Mouse (Mus musculus) lung, embryonic 16.5 days (tissue): ENCODE results near the gene Anks6. TPM values are rescaled to one million over a fixed set of nuclear protein-coding genes. Genes with fewer than 3 reads are reported as not detected.

ENCODE experiments used
- ATAC-seq: fragments of 200-750 bp; cut with Nextera tagmentation; 2 replicates; pipeline ENCODE4 v1.8.0; 2017; ENCODE audit warnings: low read depth, mild to moderate bottlenecking, moderate library complexity
- H3K27ac ChIP-seq: fragments of 300-500 bp; sonication (generic); 2 replicates; pipeline ENCODE4 v1.5.1; 2014; ENCODE audit warnings: mild to moderate bottlenecking, control low read depth, low read length
- H3K27me3 ChIP-seq: fragments of 300-500 bp; sonication (generic); 2 replicates; pipeline ENCODE4 v1.6.1; 2014; ENCODE audit warnings: low read depth, low read length, mixed read lengths; ENCODE audit not compliant: control insufficient read depth, insufficient read depth
- H3K36me3 ChIP-seq: fragments of 300-500 bp; sonication (generic); 2 replicates; pipeline ENCODE4 v1.6.1; 2014; ENCODE audit warnings: low read length; ENCODE audit not compliant: control insufficient read depth, insufficient read depth
- H3K4me1 ChIP-seq: fragments of 300-500 bp; sonication (generic); replicated peaks from 2 replicates; pipeline ENCODE4 v1.6.1; 2014; ENCODE audit warnings: low read length, mixed read lengths; ENCODE audit not compliant: control insufficient read depth, insufficient read depth
- H3K4me2 ChIP-seq: fragments of 300-500 bp; sonication (generic); 2 replicates; pipeline ENCODE4 v1.6.1; 2014; ENCODE audit warnings: low read depth, low read length, control low read depth
- H3K4me3 ChIP-seq: fragments of 300-500 bp; sonication (generic); 2 replicates; pipeline ENCODE4 v1.5.1; 2014; ENCODE audit warnings: mild to moderate bottlenecking, low read length, control low read depth
- H3K9ac ChIP-seq: fragments of 300-500 bp; sonication (generic); 2 replicates; pipeline ENCODE4 v1.6.1; 2014; ENCODE audit warnings: low read length, control low read depth
- H3K9me3 ChIP-seq: fragments of 300-500 bp; sonication (generic); 2 replicates; pipeline ENCODE4 v1.6.1; 2016; ENCODE audit warnings: low read length; ENCODE audit not compliant: control insufficient read depth
- WGBS: fragments of 180-500 bp; shearing (Covaris S2); extraction: QIAGEN DNeasy Blood & Tissue Kit; methylation state at CpG from one replicate; pipeline ENCODE4 v1.1.7; 2014; 5-methylcytosine and 5-hydroxymethylcytosine counted together
- polyA plus RNA-seq: library from polyadenylated mRNA; unstranded; fragments of >200 nt; fragmentation: Nextera tagmentation; extraction: Ambion mirVana; gene quantifications from 2 replicates; pipeline ENCODE4 v1.2.1, GENCODE M21; 2015

Anks6 gene
- polyA plus RNA-seq, 1 experiment from 2014 or later, result 2.4 TPM

DNA sequence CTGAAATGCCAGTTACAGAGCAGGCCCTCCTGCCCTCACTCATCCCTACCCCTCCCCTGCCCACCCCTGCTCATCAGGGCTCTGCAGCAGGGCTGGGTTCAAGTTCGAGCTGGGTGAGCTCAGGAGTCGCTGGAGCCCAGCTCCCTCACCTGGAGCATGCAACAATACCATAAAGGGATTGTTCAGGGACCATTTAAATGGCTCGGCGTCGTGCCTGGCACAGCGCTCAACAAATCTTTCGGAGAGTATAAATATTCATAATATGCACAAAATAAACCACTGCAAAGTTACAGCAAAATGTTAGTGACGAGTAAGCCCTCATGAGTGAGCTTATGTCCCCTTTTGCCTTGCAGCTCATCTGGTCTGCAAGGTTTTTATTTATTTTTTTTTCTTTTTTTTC, 25.1 kb downstream of the Anks6 start:
- H3K9me3 ChIP-seq, result no peaks in the 10 kb centered on the region
- H3K4me2 ChIP-seq, result no peak overlapping the region
- H3K4me3 ChIP-seq, result no peak overlapping the region
- no peak overlapping the region for H3K27ac ChIP-seq
- WGBS, result 74% methylated on average over 8 of the region's 8 CpGs
- H3K9ac ChIP-seq, result no peak overlapping the region
- no peaks in the 10 kb centered on the region for H3K36me3 ChIP-seq
- no peaks in the 10 kb centered on the region for H3K27me3 ChIP-seq
- ATAC-seq, result no peak
- no peaks in the 10 kb centered on the region for H3K4me1 ChIP-seq

DNA sequence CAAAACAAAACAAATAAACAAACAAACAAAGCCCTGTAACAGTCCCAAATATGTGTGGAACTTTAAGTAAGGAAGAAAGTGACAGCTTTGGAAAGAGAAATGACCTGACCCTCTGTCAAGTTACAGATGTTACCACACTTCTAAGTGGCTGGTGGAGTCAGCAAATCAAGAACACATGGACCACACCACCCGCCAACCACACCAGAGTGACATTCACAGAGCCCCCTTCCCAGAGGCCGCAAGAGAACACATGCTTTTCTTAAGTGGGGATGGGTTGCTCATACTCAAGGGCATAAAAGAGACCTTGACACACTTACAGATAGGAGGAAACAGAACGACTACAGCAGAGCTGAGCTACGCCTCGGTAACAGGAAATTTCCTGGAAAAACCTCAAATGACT, 28.4 kb downstream of the Anks6 start:
- no peak for ATAC-seq
- Histone ChIP-seq H3K4me3 (no peak overlapping the region), H3K36me3 (no peaks in the 10 kb centered on the region), H3K4me1 (no peaks in the 10 kb centered on the region), H3K27ac (no peak overlapping the region), H3K27me3 (no peaks in the 10 kb centered on the region), H3K9me3 (no peaks in the 10 kb centered on the region), H3K9ac (no peak overlapping the region), H3K4me2 (no peak overlapping the region)
- WGBS, result 70% methylated on average over 5 of the region's 5 CpGs

DNA sequence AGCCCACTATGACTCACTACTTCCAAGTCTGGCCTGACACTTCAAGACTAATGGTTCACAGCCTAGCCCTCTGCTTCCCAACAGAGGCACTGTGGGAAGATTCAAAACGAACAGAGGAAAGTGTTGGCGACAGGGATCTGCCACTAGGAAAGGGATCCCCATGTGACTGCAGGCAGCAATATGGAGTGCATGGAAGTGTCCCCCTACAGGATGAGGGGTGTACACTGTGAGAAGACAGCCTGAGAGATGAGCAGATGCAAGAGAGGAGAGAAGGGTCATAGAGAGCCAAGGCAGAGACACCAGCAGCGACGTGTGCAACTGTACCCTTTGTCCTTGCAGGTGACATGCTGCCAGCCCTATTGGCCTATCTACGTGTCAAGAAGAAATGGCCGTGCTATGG, 33.3 kb downstream of the Anks6 start:
- ATAC-seq, result no peak
- 61% methylated on average over 6 of the region's 6 CpGs for WGBS

DNA sequence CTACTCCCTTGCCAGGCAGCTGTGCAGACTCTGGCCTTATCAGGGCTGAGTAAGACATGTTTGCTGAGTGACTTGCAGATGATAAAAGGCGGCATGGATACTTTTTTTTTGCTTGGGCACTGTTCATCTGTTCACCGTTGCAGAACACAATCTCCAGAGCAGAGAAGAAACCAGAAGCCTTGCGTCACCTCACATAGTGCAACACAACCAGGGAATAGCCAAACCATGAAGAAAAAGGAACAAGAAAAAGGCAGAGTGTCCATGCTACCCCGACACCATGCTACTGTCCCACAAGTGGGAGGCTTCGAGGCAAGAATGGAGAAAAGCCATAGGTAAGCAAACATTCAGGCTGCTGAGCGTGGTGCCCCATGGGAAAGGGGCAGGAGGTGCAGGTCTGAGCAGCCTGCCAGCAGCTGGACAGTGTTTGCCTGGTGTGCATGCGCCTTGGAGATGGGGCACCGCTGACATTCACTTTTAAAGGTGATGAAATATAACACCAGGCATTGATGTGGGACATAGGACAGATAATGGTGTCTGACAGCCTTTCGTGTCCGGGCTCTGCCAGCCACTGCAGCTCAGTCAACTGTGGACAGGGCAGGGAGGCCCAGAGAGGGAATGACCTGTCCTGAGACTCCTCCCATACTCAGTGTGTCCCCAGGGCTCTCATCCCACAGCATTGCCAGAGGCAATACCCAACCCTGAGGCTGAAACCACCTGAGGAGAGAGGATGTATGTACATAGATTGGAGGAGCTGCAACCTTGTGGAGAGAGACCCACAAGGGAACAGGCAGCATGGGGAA, 34.2 kb downstream of the Anks6 start:
- no peaks in the 10 kb centered on the region for H3K9me3 ChIP-seq
- no peak for ATAC-seq
- WGBS, result 67% methylated on average over 10 of the region's 10 CpGs

More for the DNA sequence above, 33.3 kb downstream of the Anks6 start:
- H3K4me3 ChIP-seq, result no peak overlapping the region
- no peaks in the 10 kb centered on the region for H3K9me3 ChIP-seq
- H3K36me3 ChIP-seq, result no peaks in the 10 kb centered on the region
- no peak overlapping the region for H3K27ac ChIP-seq
- no peaks in the 10 kb centered on the region for H3K4me1 ChIP-seq
- no peaks in the 10 kb centered on the region for H3K27me3 ChIP-seq
- no peak overlapping the region for H3K9ac ChIP-seq
- H3K4me2 ChIP-seq, result no peak overlapping the region

DNA sequence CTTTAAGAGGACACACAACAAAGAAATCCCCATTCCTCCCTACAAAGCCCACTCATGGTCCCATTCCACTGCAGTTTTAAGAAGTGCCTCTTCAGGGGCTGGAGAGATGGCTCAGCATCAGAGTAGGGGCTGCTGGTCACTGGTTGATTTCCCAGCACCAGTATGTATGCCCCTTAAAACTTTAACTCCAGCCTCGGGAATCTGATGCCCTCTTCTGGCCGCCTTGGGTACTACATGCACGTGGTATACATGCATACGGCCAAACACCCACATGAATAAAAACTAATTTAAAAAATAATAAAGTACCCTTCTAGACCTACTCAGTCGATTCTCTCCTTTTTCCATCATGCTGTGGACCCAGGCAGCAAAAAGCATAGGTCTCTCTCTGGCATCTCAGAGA, 36.7 kb downstream of the Anks6 start:
- WGBS, result 9% methylated on average over 5 of the region's 5 CpGs
- Histone ChIP-seq H3K27ac (no peak overlapping the region), H3K4me1 (peaks cover 2% of the 10 kb centered on the region; the same call in 1 of the 2 replicates), H3K4me2 (no peak overlapping the region), H3K4me3 (no peak overlapping the region), H3K27me3 (no peaks in the 10 kb centered on the region), H3K9ac (no peak overlapping the region), H3K36me3 (no peaks in the 10 kb centered on the region), H3K9me3 (no peaks in the 10 kb centered on the region)
- ATAC-seq, result no peak

More for the DNA sequence above, 34.2 kb downstream of the Anks6 start:
- H3K4me1 ChIP-seq, result no peaks in the 10 kb centered on the region
- no peak overlapping the region for H3K9ac ChIP-seq
- H3K4me3 ChIP-seq, result no peak overlapping the region
- no peak overlapping the region for H3K27ac ChIP-seq
- no peaks in the 10 kb centered on the region for H3K27me3 ChIP-seq
- H3K36me3 ChIP-seq, result no peaks in the 10 kb centered on the region
- H3K4me2 ChIP-seq, result no peak overlapping the region

DNA sequence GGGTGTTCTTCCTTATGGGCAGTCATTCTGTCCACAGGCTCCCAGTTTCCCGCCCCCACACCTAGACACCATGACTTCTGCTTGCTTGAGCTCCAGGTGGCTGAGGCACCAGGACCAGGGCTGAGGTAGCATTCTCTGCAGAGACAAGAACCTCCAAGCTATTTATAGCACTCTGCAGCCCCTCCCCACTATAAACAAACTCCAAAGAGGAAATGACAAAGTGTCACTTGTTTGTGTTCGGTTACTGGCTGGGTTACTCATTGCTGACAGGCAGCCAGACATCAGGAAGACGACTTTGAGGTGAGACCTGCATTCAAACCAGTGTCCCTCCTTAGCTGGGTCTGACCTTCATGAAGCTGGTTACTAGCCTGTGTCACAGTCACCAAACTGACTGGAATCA, 42.1 kb downstream of the Anks6 start:
- Histone ChIP-seq H3K27me3 (no peaks in the 10 kb centered on the region), H3K27ac (no peak overlapping the region), H3K4me1 (peaks cover 6% of the 10 kb centered on the region; the same call in 1 of the 2 replicates), H3K9ac (no peak overlapping the region), H3K36me3 (no peaks in the 10 kb centered on the region), H3K4me2 (no peak overlapping the region), H3K4me3 (no peak overlapping the region), H3K9me3 (no peaks in the 10 kb centered on the region)
- WGBS, result 36% methylated on average over 3 of the region's 3 CpGs
- ATAC-seq, result peak; percentile 37; the same call in 1 of the 2 replicates

DNA sequence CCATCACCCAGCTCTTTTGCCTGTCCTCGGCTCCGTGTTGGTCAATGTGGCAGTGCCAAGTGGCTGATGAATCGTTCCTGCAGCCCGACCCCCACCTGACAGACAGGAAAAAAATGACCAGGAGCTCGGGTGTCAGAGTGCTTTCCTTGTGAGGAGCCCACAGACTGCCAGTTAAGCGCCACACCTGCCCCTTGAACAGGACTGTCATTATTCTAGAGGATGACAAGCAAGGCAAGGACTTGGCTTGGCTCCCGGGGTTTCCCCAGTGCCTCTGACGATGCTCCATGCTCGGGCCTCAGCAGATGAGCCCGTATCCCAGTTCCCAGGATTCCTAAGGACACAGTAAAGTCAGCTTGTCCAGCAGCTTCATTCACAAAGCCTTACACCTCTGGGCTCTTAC, 44.8 kb downstream of the Anks6 start:
- no peak overlapping the region for H3K4me2 ChIP-seq
- H3K4me3 ChIP-seq, result no peak overlapping the region
- no peak for ATAC-seq
- no peak overlapping the region for H3K9ac ChIP-seq
- H3K9me3 ChIP-seq, result no peaks in the 10 kb centered on the region
- H3K4me1 ChIP-seq, result peaks cover 6% of the 10 kb centered on the region; the same call in 1 of the 2 replicates
- H3K36me3 ChIP-seq, result no peaks in the 10 kb centered on the region
- no peak overlapping the region for H3K27ac ChIP-seq
- no peaks in the 10 kb centered on the region for H3K27me3 ChIP-seq
- 37% methylated on average over 10 of the region's 10 CpGs for WGBS

DNA sequence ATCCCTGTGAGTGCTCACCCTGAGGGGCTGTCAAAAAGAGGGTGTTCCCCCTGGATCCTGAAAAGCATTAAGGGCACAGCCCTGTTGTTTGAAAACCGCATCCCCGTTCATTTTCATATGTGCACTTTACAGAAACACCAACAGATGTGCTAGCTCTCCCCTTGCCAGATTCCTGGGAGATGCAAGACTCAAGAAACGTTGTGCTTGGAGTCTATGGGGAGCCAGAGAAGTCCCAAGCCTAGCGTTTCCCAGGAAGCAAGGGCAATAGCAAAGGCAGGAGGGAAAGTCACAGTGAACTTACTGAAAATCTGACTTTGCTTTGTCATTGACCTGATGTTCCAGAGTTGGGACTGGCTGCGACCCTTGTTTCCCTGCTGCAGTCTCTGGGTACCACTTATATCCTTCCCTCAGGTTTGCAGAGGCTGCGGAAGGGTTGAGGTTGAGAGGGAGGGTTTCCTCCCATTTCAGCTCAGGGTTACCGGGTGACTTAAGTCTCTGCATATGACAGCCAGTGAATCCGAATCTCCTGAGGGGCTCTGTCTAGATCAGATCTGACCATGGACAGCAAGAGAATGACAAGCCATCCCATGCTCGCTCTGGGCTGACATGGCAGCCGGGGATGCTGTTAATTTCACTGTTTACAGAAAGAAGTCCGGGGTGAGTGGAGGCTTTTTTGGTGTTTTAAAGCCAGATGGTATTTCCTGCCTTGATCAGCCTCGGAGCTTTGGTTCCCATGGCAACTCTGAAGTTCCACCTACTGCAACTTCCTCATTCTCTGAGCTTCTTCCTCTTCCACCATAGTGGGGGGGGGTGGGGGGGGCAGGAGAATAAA, 46.6 kb downstream of the Anks6 start:
- Histone ChIP-seq H3K4me3 (no peak overlapping the region), H3K27me3 (no peaks in the 10 kb centered on the region), H3K36me3 (no peaks in the 10 kb centered on the region), H3K27ac (no peak overlapping the region), H3K4me1 (peaks cover 4% of the 10 kb centered on the region; the same call in 1 of the 2 replicates), H3K9me3 (no peaks in the 10 kb centered on the region), H3K9ac (no peak overlapping the region), H3K4me2 (no peak overlapping the region)
- 33% methylated on average over 12 of the region's 12 CpGs for WGBS
- no peak; the same call in 1 of the 2 replicates for ATAC-seq

DNA sequence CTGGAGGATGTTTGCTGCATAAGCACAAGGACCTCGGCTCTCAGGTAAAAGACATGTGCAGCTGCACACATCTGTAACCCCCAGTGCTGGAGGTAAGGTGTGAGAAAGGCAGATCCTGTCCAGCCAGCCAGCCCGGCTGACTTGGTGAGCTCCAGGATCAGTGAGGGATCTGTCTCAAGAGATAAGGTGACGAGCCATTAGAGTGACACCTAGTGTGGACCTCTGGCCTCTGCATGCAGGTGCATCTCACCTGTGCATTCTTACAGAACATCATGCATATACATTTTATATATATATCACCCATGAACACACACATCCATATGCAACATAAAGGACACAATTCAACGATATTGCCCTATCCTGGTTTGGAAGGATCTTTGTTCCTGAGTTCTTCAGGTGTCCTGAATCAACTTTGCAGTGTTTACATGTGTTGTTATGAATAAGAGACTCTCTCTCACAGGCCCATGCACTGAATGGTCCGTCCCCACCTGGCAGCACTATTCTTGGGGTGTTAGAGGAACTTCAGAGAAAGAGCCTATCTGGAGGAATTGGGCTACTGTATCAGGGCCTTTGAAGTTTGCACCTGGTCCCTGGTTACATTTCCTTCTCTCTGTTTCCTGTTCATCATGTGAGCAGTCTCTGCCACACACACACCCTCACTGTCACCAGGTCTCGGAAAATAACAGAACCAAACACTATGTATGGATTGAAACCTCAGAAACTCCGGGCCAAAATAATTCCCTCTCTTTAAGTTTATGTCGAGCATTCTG, 56.4 kb downstream of the Anks6 start:
- H3K4me2 ChIP-seq, result no peak overlapping the region

More for the DNA sequence above, 56.4 kb downstream of the Anks6 start:
- Histone ChIP-seq H3K4me1 (no peaks in the 10 kb centered on the region), H3K36me3 (no peaks in the 10 kb centered on the region), H3K4me3 (no peak overlapping the region), H3K27me3 (no peaks in the 10 kb centered on the region; the same call in 1 of the 2 replicates), H3K27ac (no peak overlapping the region), H3K9ac (no peak overlapping the region), H3K9me3 (no peaks in the 10 kb centered on the region)
- WGBS, result 53% methylated on average over 8 of the region's 8 CpGs
- ATAC-seq, result no peak
